Mouse (Mus musculus) erythroblast, embryonic 14.5 days (primary cell): ENCODE measurements around the gene Slc8b1. TPM values are rescaled to one million over a fixed set of nuclear protein-coding genes. Genes with fewer than 3 reads are reported as not detected.
A peak's percentile ranks its signal among the peaks of the same experiment; 100 is the strongest.

Source experiments
- H3K27me3 ChIP-seq: 2 replicates; pipeline ENCODE4 v1.6.1; 2012; ENCODE audit warnings: inconsistent platforms; ENCODE audit not compliant: control insufficient read depth
- H3K36me3 ChIP-seq: 2 replicates; pipeline ENCODE4 v1.6.1; 2012; ENCODE audit warnings: mild to moderate bottlenecking, inconsistent platforms; ENCODE audit not compliant: control insufficient read depth
- H3K4me1 ChIP-seq: 2 replicates; pipeline ENCODE4 v1.6.1; 2012; ENCODE audit warnings: inconsistent platforms; ENCODE audit not compliant: control insufficient read depth
- H3K4me3 ChIP-seq: replicated peaks from 2 replicates; pipeline ENCODE3; 2012; ENCODE audit warnings: moderate library complexity, mild to moderate bottlenecking, inconsistent platforms
- H3K9me3 ChIP-seq: 2 replicates; pipeline ENCODE4 v1.6.1; 2012; ENCODE audit warnings: low read length, inconsistent platforms, mixed read lengths; ENCODE audit not compliant: control insufficient read depth
- GATA1 ChIP-seq: IDR thresholded peaks from 2 replicates; pipeline ENCODE4 v1.6.1; 2012; ENCODE audit warnings: low read length, inconsistent platforms, mixed read lengths
- TAL1 ChIP-seq: IDR thresholded peaks from 3 replicates; pipeline ENCODE4 v1.6.1; 2012; ENCODE audit warnings: low read length, inconsistent platforms, mixed read lengths
- polyA plus RNA-seq: library from polyadenylated mRNA; stranded (reverse); fragments of >175 nt; gene quantifications from 2 replicates; pipeline ENCODE4 v1.2.3, GENCODE M21; 2012

The Slc8b1 gene
- polyA plus RNA-seq, 1 experiment, result 0.02 TPM

- no peak overlapping the region for H3K4me3 ChIP-seq
- H3K4me1 ChIP-seq, result peaks cover 42% of the 10 kb centered on the region
- no peak for TF ChIP-seq TAL1
- TF ChIP-seq GATA1, result no peak
- H3K36me3 ChIP-seq, result peaks cover 86% of the 10 kb centered on the region
- no peaks in the 10 kb centered on the region for H3K9me3 ChIP-seq
- H3K27me3 ChIP-seq, result no peaks in the 10 kb centered on the region
Measured at GRCm38 (mm10) chr5:120558041-120558440, 47.1 kb downstream of the Slc8b1 start.

- no peak for TF ChIP-seq GATA1
- TF ChIP-seq TAL1, result no peak
- Histone ChIP-seq H3K27me3 (no peaks in the 10 kb centered on the region), H3K9me3 (no peaks in the 10 kb centered on the region), H3K36me3 (peaks cover 85% of the 10 kb centered on the region), H3K4me3 (no peak overlapping the region), H3K4me1 (peaks cover 47% of the 10 kb centered on the region)
Measured at GRCm38 (mm10) chr5:120558762-120559161, 47.8 kb downstream of the Slc8b1 start.

GRCm38 (mm10) chr5:120560129-120560615 is 49.2 kb downstream of the Slc8b1 start:
- Histone ChIP-seq H3K36me3 (peaks cover 85% of the 10 kb centered on the region), H3K27me3 (no peaks in the 10 kb centered on the region), H3K4me3 (peak overlapping the region; percentile 35), H3K9me3 (no peaks in the 10 kb centered on the region), H3K4me1 (peaks cover 52% of the 10 kb centered on the region)
- TF ChIP-seq TAL1 (no peak), GATA1 (no peak)

GRCm38 (mm10) chr5:120560616-120561311 is 49.8 kb downstream of the Slc8b1 start:
- Histone ChIP-seq H3K9me3 (no peaks in the 10 kb centered on the region), H3K27me3 (no peaks in the 10 kb centered on the region), H3K36me3 (peaks cover 84% of the 10 kb centered on the region), H3K4me1 (peaks cover 56% of the 10 kb centered on the region), H3K4me3 (no peak overlapping the region)
- TF ChIP-seq TAL1, result no peak
- no peak for TF ChIP-seq GATA1

GRCm38 (mm10) chr5:120562956-120563913 is 52.3 kb downstream of the Slc8b1 start:
- no peak overlapping the region for H3K4me3 ChIP-seq
- H3K4me1 ChIP-seq, result peaks cover 57% of the 10 kb centered on the region
- peaks cover 84% of the 10 kb centered on the region for H3K36me3 ChIP-seq
- TF ChIP-seq GATA1, result no peak
- TF ChIP-seq TAL1, result no peak
- H3K9me3 ChIP-seq, result no peaks in the 10 kb centered on the region
- no peaks in the 10 kb centered on the region for H3K27me3 ChIP-seq

GRCm38 (mm10) chr5:120563914-120564311 is 52.9 kb downstream of the Slc8b1 start:
- Histone ChIP-seq H3K9me3 (no peaks in the 10 kb centered on the region), H3K36me3 (peaks cover 84% of the 10 kb centered on the region), H3K4me1 (peaks cover 53% of the 10 kb centered on the region), H3K27me3 (no peaks in the 10 kb centered on the region), H3K4me3 (no peak overlapping the region)
- no peak for TF ChIP-seq TAL1
- no peak for TF ChIP-seq GATA1

GRCm38 (mm10) chr5:120565171-120565905 is 54.4 kb downstream of the Slc8b1 start:
- Histone ChIP-seq H3K27me3 (no peaks in the 10 kb centered on the region), H3K4me1 (peaks cover 52% of the 10 kb centered on the region), H3K36me3 (peaks cover 83% of the 10 kb centered on the region), H3K4me3 (no peak overlapping the region), H3K9me3 (no peaks in the 10 kb centered on the region)
- TF ChIP-seq TAL1 (no peak), GATA1 (no peak)

- Histone ChIP-seq H3K36me3 (peaks cover 87% of the 10 kb centered on the region), H3K4me3 (no peak overlapping the region), H3K4me1 (peaks cover 48% of the 10 kb centered on the region), H3K27me3 (no peaks in the 10 kb centered on the region), H3K9me3 (no peaks in the 10 kb centered on the region)
- TF ChIP-seq TAL1, result no peak
Measured at GRCm38 (mm10) chr5:120566101-120566500, 55.1 kb downstream of the Slc8b1 start.
